Mouse (Mus musculus) layer of hippocampus, postnatal 10 days (tissue): ENCODE data around the gene Cit. TPM values are rescaled to one million over a fixed set of nuclear protein-coding genes. Genes with fewer than 3 reads are reported as not detected.

Experiments
- DNase-seq, 2 experiments: peaks; one replicate each; pipeline ENCODE4 v3.0.0; 2021; ENCODE audit warnings: low spot score in 2 of 2
- total RNA-seq, 2 experiments: library from RNA; stranded (reverse); gene quantifications; 2 replicates each; pipeline ENCODE4 v1.2.3; 2021

The Cit gene
- total RNA-seq, 2 experiments from 2014 or later, result 42.8 to 52.6 TPM

- DNase-seq, result no peak
These were observed 184.0 kb downstream of the Cit start for GRCm38 (mm10) chr5:116029071-116029470.

GRCm38 (mm10) chr5:116030566-116031189 is 185.6 kb downstream of the Cit start:
- DNase-seq, result no peak

- peak; percentile 79 to 86 for DNase-seq
These were observed 186.1 kb downstream of the Cit start for GRCm38 (mm10) chr5:116031190-116031577.

GRCm38 (mm10) chr5:116036465-116036864 is 191.4 kb downstream of the Cit start:
- no peak for DNase-seq

- no peak for DNase-seq
These were observed 192.7 kb downstream of the Cit start for GRCm38 (mm10) chr5:116037731-116038130.

- DNase-seq, result no peak
These were observed 194.6 kb downstream of the Cit start for GRCm38 (mm10) chr5:116039706-116040105.

DNA sequence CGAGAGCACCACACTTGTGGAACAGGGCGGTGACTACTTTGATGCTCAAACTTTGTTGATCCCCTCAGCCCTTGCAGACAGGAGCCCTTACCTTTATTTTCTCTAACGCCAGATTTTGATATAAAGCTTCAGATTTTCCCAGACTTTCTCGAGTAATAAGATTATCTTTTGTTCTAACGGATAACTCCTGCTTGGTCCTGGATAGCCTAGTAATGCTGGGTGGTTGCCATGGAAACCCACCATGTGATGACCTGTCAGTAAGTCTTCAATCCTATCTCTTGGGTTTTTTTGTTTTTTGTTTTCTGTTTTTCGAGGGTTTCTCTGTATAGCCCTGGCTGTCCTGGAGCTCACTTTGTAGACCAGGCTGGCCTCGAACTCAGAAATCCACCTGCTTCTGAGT is 197.2 kb downstream of the Cit start:
- DNase-seq, result no peak

DNA sequence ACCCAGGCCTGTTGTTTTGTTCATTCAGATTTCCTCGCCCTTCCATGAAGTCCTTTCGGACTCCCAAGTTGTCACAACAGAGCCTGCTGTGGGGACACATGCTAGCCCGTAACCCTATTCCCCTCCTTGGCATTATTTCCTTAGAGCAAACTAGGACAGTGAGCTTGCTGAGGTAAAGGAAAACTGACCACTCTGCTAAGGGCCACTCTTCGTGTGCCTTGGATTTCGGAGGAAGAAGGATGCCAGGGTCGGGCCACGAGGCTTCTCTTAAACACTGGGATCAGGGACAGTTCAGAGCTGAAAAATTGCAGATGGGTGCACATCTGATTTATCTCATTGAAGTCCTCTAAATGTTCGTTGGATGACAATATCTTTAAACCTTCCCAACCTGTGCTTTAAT is 200.5 kb downstream of the Cit start:
- DNase-seq, result no peak

DNA sequence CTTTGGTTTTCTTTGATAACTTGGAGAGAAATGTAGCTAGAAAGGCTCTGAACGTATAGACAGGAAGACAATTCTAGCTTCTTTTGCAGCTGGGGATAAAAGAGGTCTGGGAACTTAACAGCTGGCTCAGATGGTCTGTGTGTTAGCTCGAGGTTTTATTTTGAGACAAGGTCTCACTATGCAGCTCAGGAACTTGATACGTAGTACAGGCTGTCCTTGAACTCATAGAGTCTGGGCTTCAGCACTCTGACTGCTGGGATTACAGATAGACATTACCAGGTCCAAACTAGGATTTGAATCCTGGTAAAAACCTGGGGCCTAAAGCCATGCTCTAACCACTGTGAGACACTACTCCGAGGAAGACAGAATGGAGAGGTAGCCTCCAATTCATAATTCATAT is 201.2 kb downstream of the Cit start:
- DNase-seq, result no peak

DNA sequence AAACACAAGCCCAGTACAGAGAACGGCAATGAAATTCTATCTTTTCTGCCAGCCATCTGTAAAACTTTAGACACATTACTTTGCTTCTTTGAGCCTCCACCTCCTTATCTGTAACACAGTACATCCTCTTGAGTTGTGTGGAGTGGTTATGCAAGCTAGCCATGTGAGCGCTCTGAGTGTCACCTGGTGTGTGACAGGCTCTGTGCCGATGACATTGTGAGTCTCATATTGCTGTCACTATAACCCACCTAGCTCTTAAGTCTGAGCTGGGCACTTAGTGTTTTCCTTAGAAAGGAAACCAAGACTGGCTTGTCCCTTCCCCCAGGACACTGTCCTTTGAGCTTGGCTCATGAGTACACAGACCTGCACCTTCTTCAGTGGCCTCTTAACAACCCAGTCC is 203.2 kb downstream of the Cit start:
- no peak for DNase-seq

DNA sequence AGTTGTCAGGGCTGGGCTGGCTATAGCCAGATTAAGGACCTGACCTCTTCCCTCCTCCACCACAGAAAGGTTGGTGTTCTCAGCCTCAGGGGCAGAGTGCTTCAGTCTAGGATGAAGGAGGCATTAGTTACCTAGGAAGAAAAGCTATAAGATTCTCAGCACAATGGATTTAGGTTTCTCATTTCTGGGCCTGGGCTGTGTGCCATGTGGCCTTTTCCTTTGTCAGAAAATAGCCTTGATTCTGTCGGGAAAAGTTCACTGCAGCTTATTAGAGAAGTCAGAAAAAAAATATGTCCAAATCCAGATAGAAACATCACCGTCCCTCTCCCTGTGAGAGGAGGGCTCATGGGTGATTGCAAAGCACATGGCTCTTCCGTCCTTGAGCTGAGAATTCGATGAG is 204.7 kb downstream of the Cit start:
- DNase-seq, result no peak

- no peak for DNase-seq
These were observed 207.1 kb downstream of the Cit start for GRCm38 (mm10) chr5:116052171-116052570.

GRCm38 (mm10) chr5:116052826-116053225 is 207.7 kb downstream of the Cit start:
- DNase-seq, result no peak

Other genes with a start within 250 kb of the Cit start
- gene Rab35, start 213.4 kb upstream of the Cit start, total RNA-seq, result 10 to 100 TPM; 84.0 to 91.4 TPM
- gene Bicdl1, start 113.7 kb upstream of the Cit start, total RNA-seq, result 10 to 100 TPM; 92.7 to 96.1 TPM
- gene Prkab1, start 179.2 kb downstream of the Cit start, total RNA-seq, result 10 to 100 TPM; 22.8 to 26.9 TPM
- not detected for gene Tmem233, start 238.0 kb downstream of the Cit start, total RNA-seq